In the genomic region with DNA sequence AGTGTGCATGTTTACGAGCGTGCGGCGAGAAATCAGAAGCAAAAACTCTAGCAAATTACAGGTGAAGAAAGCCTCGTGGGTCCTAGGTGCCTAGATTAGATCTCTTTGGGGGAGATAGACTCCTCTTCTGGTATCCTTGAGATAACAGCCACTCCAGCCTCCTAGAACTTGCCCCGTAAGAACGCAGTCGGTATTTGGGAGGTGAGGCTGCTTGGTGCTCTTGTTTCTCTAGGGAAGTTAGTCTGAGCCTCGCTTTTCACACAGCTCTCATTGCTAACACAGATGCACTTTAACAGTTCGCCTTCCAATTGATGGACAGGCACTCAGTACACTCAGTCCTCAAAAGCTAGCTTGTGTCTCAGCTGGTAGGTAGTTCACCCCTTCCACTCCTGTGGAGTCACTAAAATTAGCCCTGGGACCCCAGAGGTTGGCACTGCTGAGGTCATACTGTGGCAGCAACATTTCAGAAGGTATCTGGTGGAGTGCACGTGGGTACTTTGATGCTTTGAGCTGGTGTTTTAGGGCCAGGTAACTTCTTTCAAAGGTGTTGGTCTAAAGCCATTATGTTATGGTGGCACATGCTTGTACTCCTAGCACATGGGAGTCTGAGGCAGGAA, we compare ENCODE assay signal across 8 mouse cellular contexts. TPM values are rescaled to one million over a fixed set of nuclear protein-coding genes. Genes with fewer than 3 reads are reported as not detected.
A peak's percentile ranks its signal among the peaks of the same experiment; 100 is the strongest.
DNase-seq lines count a peak whose midpoint lies in the region; ATAC-seq and TF ChIP-seq lines count a peak whose summit lies in the region.

No protein-coding gene starts in this region.

- ATAC-seq in forebrain, embryonic 12.5 days (ENCODE audit: low FRiP score), result no peak
- no peak for ATAC-seq in limb, embryonic 12.5 days (ENCODE audit: insufficient number of reproducible peaks, insufficient read depth, low FRiP score, low TSS enrichment, low read depth)
- ATAC-seq in stomach, embryonic 15.5 days (ENCODE audit: insufficient read depth, low FRiP score, low read depth), result no peak

- H3K4me1 ChIP-seq in spleen, adult 2 months (ENCODE audit: control insufficient read depth, insufficient read depth, insufficient read length), result peaks cover 36% of the 10 kb centered on the region
- H3K4me1 ChIP-seq in forebrain, embryonic 12.5 days, result peaks cover 37% of the 10 kb centered on the region
- peaks cover 28% of the 10 kb centered on the region for H3K4me1 ChIP-seq in limb, embryonic 12.5 days (replicated peaks)
- H3K4me1 ChIP-seq in stomach, embryonic 15.5 days, result peaks cover 51% of the 10 kb centered on the region

- no peaks in the 10 kb centered on the region for H3K27me3 ChIP-seq in spleen, adult 2 months (ENCODE audit: control insufficient read depth, insufficient read depth, low read length)
- H3K27me3 ChIP-seq in forebrain, embryonic 12.5 days, result peaks cover 17% of the 10 kb centered on the region; the same call in 1 of the 2 replicates
- H3K27me3 ChIP-seq in limb, embryonic 12.5 days, result peaks cover 20% of the 10 kb centered on the region
- H3K27me3 ChIP-seq in stomach, embryonic 15.5 days (replicated peaks), result no peaks in the 10 kb centered on the region

- peak overlapping the region; percentile 76 for H3K4me3 ChIP-seq in spleen, adult 2 months (ENCODE audit: extremely low read depth, insufficient read depth, insufficient read length)
- H3K4me3 ChIP-seq in forebrain, embryonic 12.5 days (replicated peaks), result peak overlapping the region; percentile 82
- H3K4me3 ChIP-seq in limb, embryonic 12.5 days (replicated peaks), result peak overlapping the region; percentile 81
- peak overlapping the region; percentile 82 for H3K4me3 ChIP-seq in stomach, embryonic 15.5 days (replicated peaks)

- H3K9ac ChIP-seq in forebrain, embryonic 12.5 days, result peak overlapping the region; percentile 71
- H3K9ac ChIP-seq in limb, embryonic 12.5 days (replicated peaks), result peak overlapping the region; percentile 68
- H3K9ac ChIP-seq in stomach, embryonic 15.5 days, result peak overlapping the region; percentile 70

- peak overlapping the region; percentile 94 for H3K27ac ChIP-seq in spleen, adult 2 months (ENCODE audit: insufficient read depth, low read length)
- H3K27ac ChIP-seq in forebrain, embryonic 12.5 days, result no peak overlapping the region
- no peak overlapping the region for H3K27ac ChIP-seq in limb, embryonic 12.5 days
- peak overlapping the region; percentile 87 for H3K27ac ChIP-seq in stomach, embryonic 15.5 days

- no peaks in the 10 kb centered on the region for H3K9me3 ChIP-seq in forebrain, embryonic 12.5 days
- H3K9me3 ChIP-seq in limb, embryonic 12.5 days, result no peaks in the 10 kb centered on the region
- no peaks in the 10 kb centered on the region for H3K9me3 ChIP-seq in stomach, embryonic 15.5 days

- H3K4me2 ChIP-seq in forebrain, embryonic 12.5 days, result peak overlapping the region; percentile 98
- peak overlapping the region; percentile 100 for H3K4me2 ChIP-seq in limb, embryonic 12.5 days
- H3K4me2 ChIP-seq in stomach, embryonic 15.5 days, result peak overlapping the region; percentile 97

- DNase-seq in spleen, adult 2 months (ENCODE audit: low read depth in 1 of 2, low spot score in 2 of 2), result no peak
- DNase-seq in spleen, postnatal 14 days (ENCODE audit: low spot score in 2 of 2), result no peak
- DNase-seq in gastrocnemius, postnatal 25 days, result no peak
- DNase-seq in left cerebral cortex, adult 11 months (ENCODE audit: low spot score), result no peak
- no peak for DNase-seq in layer of hippocampus, postnatal 36 days

- WGBS in spleen, adult 2 months, result 2% methylated on average over 11 of the region's 11 CpGs
- WGBS in forebrain, embryonic 12.5 days, result 24% methylated on average over 11 of the region's 11 CpGs
- WGBS in limb, embryonic 12.5 days, result 19% methylated on average over 11 of the region's 11 CpGs
- WGBS in stomach, embryonic 15.5 days, result 13% methylated on average over 11 of the region's 11 CpGs

- H3K36me3 ChIP-seq in spleen, adult 2 months (ENCODE audit: control insufficient read depth, insufficient read depth, low read length), result peaks cover 1% of the 10 kb centered on the region; the same call in 1 of the 2 replicates
- no peaks in the 10 kb centered on the region for H3K36me3 ChIP-seq in forebrain, embryonic 12.5 days (replicated peaks)
- H3K36me3 ChIP-seq in limb, embryonic 12.5 days, result no peaks in the 10 kb centered on the region
- H3K36me3 ChIP-seq in stomach, embryonic 15.5 days, result no peaks in the 10 kb centered on the region

- no peak for TF ChIP-seq CTCF in spleen, adult 2 months (IDR thresholded peaks at IDR 0.05; ENCODE audit: extremely low read depth, insufficient read depth, insufficient read length, insufficient replicate concordance)

- TF ChIP-seq POLR2A in spleen, adult 2 months (IDR thresholded peaks at IDR 0.05; ENCODE audit: low read depth, low read length), result no peak

RNA-seq across cellular contexts. Expression of a gene that starts 1.0 kb away (rescaled TPM):
- polyA plus RNA-seq in spleen, adult 2 months (2012; rRNA removed), result 26.8 and 29.7 TPM in 2 replicates
- polyA plus RNA-seq in forebrain, embryonic 12.5 days (2016; fragmentation: Nextera tagmentation; extraction: Ambion mirVana), result 11.4 and 12.0 TPM in 2 replicates
- polyA plus RNA-seq in limb, embryonic 12.5 days (2016; fragmentation: Nextera tagmentation; extraction: Ambion mirVana), result 7.0 and 8.3 TPM in 2 replicates
- polyA plus RNA-seq in stomach, embryonic 15.5 days (2015; fragmentation: Nextera tagmentation; extraction: Ambion mirVana), result 16.1 and 18.3 TPM in 2 replicates
- 10 to 100 TPM; 12.9 to 17.5 TPM for total RNA-seq in gastrocnemius, postnatal 25 days (2021)
- 1 to 10 TPM; 7.3 to 8.2 TPM for total RNA-seq in layer of hippocampus, postnatal 36 days (2021)

RNA-seq across cellular contexts. Expression of a gene that starts 16.8 kb away (rescaled TPM):
- polyA plus RNA-seq in spleen, adult 2 months (2012; rRNA removed), result 72.1 and 85.4 TPM in 2 replicates
- 37.7 and 40.8 TPM in 2 replicates for polyA plus RNA-seq in forebrain, embryonic 12.5 days (2016; fragmentation: Nextera tagmentation; extraction: Ambion mirVana)
- polyA plus RNA-seq in limb, embryonic 12.5 days (2016; fragmentation: Nextera tagmentation; extraction: Ambion mirVana), result 32.8 and 38.5 TPM in 2 replicates
- polyA plus RNA-seq in stomach, embryonic 15.5 days (2015; fragmentation: Nextera tagmentation; extraction: Ambion mirVana), result 19.2 and 21.3 TPM in 2 replicates
- total RNA-seq in gastrocnemius, postnatal 25 days (2021), result 10 to 100 TPM; 25.6 to 32.1 TPM
- 10 to 100 TPM; 86.4 to 91.9 TPM for total RNA-seq in layer of hippocampus, postnatal 36 days (2021)

RNA-seq across cellular contexts. Expression of a gene that starts 27.4 kb away (rescaled TPM):
- 3.1 and 3.3 TPM in 2 replicates for polyA plus RNA-seq in spleen, adult 2 months (2012; rRNA removed)
- polyA plus RNA-seq in forebrain, embryonic 12.5 days (2016; fragmentation: Nextera tagmentation; extraction: Ambion mirVana), result 0.54 and 0.85 TPM in 2 replicates
- 0.79 and 1.0 TPM in 2 replicates for polyA plus RNA-seq in limb, embryonic 12.5 days (2016; fragmentation: Nextera tagmentation; extraction: Ambion mirVana)
- 27.8 and 32.3 TPM in 2 replicates for polyA plus RNA-seq in stomach, embryonic 15.5 days (2015; fragmentation: Nextera tagmentation; extraction: Ambion mirVana)
- total RNA-seq in gastrocnemius, postnatal 25 days (2021), result under 1 TPM; 0.80 to 0.87 TPM
- 1 to 10 TPM in 1 of 2 experiments, under 1 TPM in 1; 0.18 to 1.0 TPM for total RNA-seq in layer of hippocampus, postnatal 36 days (2021)

RNA-seq across cellular contexts. Expression of a gene that starts 33.9 kb away (rescaled TPM):
- not detected in 2 replicates for polyA plus RNA-seq in spleen, adult 2 months (2012; rRNA removed)
- 0.76 TPM in 1 of 2 replicates, not detected in the other for polyA plus RNA-seq in forebrain, embryonic 12.5 days (2016; fragmentation: Nextera tagmentation; extraction: Ambion mirVana)
- polyA plus RNA-seq in limb, embryonic 12.5 days (2016; fragmentation: Nextera tagmentation; extraction: Ambion mirVana), result 0.51 TPM in 1 of 2 replicates, not detected in the other
- not detected in 2 replicates for polyA plus RNA-seq in stomach, embryonic 15.5 days (2015; fragmentation: Nextera tagmentation; extraction: Ambion mirVana)
- total RNA-seq in gastrocnemius, postnatal 25 days (2021), result not detected
- total RNA-seq in layer of hippocampus, postnatal 36 days (2021), result not detected

RNA-seq across cellular contexts. Expression of a gene that starts 34.4 kb away (rescaled TPM):
- 15.5 and 23.9 TPM in 2 replicates for polyA plus RNA-seq in spleen, adult 2 months (2012; rRNA removed)
- polyA plus RNA-seq in forebrain, embryonic 12.5 days (2016; fragmentation: Nextera tagmentation; extraction: Ambion mirVana), result 72.5 and 75.8 TPM in 2 replicates
- polyA plus RNA-seq in limb, embryonic 12.5 days (2016; fragmentation: Nextera tagmentation; extraction: Ambion mirVana), result 71.4 and 71.8 TPM in 2 replicates
- 73.5 and 74.9 TPM in 2 replicates for polyA plus RNA-seq in stomach, embryonic 15.5 days (2015; fragmentation: Nextera tagmentation; extraction: Ambion mirVana)
- total RNA-seq in gastrocnemius, postnatal 25 days (2021), result 1 to 10 TPM; 7.4 to 9.2 TPM
- total RNA-seq in layer of hippocampus, postnatal 36 days (2021), result 10 to 100 TPM; 18.4 to 19.9 TPM

Comparison
In these comparisons a context has a peak if more than half of its experiments do, and no peak if none do; other contexts are left out.
1. H3K27ac ChIP-seq: peak in spleen, adult 2 months (single experiment) and stomach, embryonic 15.5 days (single experiment); none in forebrain, embryonic 12.5 days (single experiment) and limb, embryonic 12.5 days (single experiment).
2. Peak in every context shown above with its lines, with median percentiles within 50 percentile points of each other: H3K4me3 ChIP-seq, H3K4me2 ChIP-seq and H3K9ac ChIP-seq.